Mouse (Mus musculus) monocyte, adult 2 months (primary cell): ENCODE measurements around the gene Dync1i2.

ENCODE experiments used
- DNase-seq, 2 experiments: peaks; one replicate each; pipeline ENCODE4 v3.0.0; 2022; ENCODE audit warnings: low spot score in 2 of 2, low read depth in 1 of 2

Dync1i2 gene

DNA sequence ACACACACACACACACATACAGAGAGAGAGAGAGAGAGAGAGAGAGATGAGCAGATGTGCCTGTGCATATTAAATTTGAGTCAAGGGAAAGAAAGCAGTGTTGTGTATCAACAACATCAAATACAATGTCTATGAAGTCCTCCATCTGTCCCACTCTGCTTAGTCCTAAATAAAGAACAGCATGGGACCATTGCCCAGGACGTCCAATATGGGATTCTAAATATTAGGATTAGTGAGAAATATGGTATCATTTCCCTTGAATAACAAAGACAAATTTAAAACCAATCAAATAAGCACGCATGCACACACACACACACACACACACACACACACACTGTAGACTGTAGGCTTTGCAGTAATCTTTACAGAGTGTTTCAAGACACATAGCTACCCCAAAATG lies 9.6 kb upstream of the Dync1i2 start:
- DNase-seq: no peak

DNA sequence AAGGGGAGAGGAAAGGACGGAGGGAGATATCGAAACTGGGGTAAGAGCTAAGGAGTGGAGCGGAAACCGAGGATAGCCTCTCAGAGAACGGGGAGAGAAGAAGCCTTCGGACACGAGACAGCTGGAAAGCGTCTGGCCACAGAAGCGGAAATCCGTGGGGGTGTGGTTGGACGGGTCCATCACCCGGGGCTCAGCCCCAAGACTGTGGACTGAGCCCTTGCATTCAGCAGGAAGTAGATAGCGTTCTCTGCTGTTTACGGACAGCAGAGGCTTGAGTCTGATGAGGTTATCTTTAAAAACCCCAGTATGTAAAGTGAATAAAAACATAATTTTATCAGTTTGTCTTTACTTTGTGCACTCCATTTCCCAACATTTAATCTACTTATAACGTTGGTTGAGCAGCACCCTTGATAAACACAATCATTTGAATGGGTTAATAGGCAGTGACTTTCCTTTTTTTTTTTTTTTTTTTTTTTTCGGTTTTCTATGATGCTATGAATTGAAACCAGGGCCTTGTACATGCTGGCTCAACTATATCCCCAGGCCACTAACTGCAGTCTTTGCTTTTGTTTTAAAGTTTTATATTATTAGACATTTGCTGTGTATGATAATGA lies 7.6 kb upstream of the Dync1i2 start:
- no peak for DNase-seq

DNA sequence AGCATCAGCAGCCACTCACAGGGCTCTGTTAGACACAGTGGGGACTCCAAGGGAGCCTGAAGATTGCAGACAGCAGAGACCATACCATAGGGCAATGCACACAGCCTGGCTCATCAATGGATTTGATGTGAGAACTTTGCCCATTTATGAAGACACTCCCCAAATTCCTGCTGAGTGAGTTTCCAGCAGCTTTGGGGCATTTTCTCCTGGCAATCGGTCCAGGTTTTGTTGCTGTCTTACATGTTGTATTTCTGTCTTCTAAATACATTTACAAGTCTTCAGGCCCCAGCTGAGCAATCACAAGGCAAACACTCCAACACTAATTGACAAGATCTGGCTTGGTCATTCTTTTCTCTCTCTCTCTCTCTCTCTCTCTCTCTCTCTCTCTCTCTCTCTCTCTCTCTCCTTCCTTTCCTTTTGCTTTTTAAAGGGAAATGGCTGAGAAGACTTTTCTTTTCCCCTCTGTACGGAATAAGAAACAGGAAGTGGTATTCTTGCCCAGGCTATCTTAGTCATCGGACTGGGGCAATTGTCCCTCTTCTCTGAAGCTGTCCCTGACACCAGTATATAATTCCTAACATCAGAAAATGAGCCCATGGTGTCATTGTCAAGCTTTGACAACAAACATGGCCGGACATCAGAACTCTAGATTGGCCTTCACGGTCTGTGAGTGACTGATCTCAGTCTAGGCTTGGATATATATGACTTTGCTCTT lies 2.3 kb upstream of the Dync1i2 start:
- DNase-seq: no peak

DNA sequence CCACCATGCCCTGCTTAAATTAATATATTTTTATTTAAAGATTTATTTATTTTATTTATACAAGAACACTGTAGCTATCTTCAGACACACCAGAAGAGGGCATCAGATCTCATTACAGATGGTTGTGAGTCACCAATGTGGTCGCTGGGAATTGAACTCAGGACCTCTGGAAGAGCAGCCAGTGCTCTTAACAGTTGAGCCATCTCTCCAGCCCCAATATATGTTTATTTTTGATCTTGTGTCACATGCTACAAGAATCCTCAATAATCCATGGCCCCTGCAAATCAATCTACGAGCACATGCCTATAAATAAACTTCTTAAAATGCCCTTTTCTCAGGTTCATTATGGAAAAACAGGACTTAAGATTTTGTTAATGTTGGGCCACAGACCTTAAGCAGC lies 410 bp upstream of the Dync1i2 start:
- DNase-seq: no peak

DNA sequence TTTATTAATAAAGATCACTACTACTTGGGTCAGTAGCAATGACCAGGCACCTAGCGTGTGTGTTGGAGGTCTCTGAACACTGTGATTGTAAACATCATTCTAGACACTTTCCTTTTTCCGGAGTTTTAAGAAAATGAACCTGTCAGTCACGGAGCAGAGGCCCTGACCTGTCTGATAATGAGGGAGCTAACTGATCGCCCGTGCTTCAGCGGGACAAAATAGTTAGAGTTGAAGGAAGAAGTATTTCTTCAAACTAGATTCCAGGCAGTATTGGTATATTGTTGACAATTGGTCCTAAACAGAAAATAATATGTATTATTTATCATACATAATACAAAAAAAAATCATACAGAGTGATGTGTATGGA lies 837 bp downstream of the Dync1i2 start:
- DNase-seq: no peak

DNA sequence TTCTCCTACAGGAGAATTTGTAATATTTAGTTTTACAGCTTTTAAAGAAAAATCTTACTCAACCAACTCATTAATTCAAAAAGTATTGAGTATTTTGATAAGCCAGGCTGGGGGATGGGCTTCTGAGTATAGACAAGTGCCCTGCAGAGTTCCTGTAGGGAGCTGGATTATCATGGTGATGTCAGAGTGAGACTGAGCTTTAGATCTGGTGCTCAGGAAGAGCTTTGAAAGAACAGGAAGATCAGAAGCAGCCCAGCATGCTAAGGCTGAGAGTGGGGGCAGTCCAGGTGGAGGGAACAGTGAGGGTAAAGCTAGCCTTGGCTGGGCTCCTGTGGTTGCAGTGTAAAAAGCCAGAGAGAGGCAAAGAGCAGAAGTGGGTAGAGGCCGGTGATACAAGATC lies 9.5 kb downstream of the Dync1i2 start:
- DNase-seq: no peak

DNA sequence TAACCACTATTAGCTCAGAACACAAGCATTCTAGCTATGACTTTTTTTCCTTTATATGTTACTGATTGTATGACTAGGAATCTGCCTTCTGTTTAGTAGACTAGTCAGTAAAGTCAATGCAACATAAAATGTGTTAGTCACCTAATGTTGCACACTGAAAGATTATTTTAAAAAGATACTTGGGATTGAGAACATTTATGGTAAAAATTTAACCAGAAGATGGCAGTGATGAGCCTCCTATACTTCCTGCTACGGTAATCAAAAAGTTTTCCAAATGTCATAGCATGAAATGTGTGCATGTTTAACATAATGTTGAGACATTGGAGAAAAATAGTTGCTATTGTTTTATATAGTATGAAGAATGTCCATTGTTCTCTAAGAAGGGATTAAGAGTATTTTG lies 15.9 kb downstream of the Dync1i2 start:
- no peak for DNase-seq

DNA sequence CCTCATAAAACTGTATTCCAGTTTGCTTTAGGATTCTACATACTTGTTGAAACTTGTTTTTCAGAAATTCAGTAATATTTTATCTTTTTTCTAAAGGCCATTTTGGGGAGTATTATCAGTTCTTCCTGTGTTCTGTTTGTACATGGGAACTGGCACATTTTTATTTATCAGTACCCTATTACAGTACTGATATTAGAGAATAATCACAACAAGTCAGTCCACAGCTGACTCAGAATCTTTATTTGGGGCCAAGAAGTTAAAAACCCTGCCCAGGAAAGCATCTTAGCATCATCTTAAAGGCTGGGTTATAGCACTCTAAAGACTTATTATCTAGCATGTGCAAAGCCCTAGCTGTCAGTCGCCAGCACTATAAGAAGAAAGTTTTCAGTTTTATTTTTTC lies 18.1 kb downstream of the Dync1i2 start:
- no peak for DNase-seq

DNA sequence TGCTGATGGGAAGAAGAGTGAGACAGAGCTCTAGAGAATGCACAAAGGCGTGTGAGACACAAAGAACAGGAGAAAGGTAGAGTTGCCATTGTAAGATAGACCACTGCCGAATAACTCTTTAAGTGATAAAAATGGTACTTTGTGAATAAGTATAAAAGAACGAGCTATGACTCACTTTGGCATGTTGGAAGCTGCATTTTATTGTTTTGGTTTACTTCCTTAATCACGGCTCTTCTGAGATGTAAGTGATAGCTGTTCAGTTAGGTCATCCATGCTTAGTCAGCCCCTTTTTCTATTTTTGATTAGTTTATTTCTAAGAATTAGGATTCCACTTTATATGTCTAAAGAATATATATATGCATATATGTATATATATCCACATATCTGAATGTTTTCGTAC lies 20.4 kb downstream of the Dync1i2 start:
- no peak for DNase-seq

DNA sequence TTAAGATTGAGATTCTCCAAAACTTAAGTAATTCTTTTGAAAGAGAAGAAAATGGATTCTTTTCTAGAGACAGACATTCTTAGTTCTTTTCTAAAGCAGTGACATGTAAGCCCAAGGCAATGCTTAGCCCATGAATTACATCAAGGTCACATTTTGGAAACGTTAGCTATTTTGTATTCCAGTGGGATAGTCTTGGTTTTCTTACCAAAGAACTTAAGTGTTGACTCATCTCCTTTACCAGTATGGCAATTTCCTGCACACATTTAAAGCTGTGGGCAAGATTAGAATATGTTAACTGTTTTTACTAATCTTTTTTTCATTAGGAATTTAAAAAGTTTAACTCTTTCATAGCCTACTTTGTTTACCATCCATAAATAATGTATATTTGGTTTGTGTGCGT lies 21.5 kb downstream of the Dync1i2 start:
- no peak for DNase-seq

DNA sequence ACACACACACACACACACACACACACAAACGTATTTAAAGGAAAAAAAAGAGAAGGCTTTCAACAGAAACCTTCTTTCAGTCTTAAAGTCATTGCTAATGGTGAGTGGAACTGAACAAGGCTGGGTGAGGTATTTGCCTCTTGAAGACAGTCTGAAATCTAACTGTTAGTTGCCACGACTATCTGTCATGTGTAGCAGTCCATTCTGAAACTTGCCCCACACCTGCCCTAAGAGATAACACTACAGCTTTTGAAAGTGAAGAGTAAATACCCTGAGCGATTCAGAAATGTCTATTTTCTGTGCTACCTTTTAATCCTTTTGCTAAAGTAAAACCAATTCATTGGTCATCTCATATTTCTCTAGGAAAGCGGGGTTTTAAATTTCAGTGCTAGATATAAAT lies 23.9 kb downstream of the Dync1i2 start:
- no peak for DNase-seq

DNA sequence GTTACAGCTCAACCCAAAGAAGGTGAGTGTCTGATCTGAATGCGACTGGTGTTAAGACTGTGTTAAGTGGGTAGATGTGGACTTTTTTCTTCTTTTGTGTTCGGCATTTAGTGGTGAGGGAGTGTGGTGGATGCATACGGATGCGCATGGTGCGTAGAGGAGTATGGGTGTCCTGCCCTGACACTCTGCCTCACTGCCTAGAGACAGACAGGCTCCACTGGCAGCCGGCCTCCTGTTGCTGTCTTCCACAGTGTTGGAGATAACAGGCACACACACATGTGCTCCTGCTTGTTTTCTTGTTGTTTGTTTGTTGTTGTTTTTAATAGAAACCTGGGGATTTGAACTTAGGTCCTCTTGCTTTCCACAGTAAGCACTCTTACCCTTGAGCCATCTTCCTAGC lies 24.5 kb downstream of the Dync1i2 start:
- DNase-seq: no peak

DNA sequence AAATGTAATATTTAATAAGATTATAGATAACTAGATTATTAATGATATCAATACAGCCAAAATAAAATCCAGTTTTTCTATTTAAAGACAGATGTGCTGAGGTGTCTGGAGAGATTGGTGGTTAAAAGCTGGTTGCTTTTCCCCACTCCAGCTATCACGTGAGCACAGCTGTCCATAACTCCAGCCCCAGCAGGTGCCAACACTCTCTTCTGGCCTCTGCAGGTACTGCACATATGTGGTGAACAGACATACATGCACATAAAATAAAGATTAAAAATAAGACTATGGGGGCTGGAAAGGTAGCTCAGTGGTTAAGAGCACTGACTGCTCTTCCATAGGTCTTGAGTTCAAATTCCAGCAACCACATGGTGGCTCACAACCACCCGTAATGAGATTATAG lies 30.0 kb downstream of the Dync1i2 start:
- DNase-seq: no peak

DNA sequence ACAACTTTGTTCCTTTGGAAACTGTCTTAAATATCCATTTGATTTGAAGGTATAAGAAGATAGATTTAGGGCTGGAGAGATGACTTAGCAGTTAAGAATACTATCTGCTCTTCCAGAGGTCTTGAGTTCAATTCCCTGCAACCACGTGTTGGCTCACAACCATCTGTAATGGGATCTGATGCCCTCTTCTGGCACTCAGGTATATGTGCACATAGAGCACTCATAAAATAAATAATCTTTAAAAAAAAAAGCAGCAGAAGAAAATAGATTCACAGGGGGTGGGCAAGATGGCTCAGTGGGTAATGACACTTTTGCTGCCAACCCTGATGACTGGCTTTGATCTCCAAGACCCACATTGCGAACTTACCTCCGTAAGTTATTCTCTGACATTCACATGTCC lies 30.7 kb downstream of the Dync1i2 start:
- no peak for DNase-seq

DNA sequence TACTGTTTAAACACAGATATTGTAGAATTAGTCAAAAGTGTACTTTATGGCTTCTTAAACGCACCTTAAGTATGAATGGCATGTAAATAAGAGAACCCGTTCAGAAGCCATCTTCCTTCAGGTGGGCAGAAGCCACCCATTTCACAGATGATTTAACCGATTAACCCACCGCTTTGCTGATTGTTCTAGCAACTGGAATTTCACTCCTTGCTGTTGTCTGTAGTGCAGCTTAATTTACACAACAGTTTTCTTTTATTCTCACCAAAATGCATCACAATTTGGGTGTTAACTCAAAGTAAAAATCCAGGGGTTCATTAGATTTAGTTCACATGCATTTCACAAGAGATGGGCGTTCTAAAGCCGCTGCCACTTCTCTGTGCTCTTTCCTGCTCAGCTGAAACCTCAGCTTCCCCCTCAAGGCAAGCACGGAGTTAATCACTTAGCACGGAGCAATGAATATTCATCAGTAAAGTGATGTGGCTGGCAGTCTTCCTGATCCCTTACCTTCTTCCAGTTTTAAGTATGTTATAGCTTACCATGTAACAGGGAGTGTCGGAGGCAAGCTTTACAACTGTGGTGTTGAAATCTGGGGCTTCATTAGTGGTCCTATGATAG lies 31.7 kb downstream of the Dync1i2 start:
- no peak for DNase-seq

DNA sequence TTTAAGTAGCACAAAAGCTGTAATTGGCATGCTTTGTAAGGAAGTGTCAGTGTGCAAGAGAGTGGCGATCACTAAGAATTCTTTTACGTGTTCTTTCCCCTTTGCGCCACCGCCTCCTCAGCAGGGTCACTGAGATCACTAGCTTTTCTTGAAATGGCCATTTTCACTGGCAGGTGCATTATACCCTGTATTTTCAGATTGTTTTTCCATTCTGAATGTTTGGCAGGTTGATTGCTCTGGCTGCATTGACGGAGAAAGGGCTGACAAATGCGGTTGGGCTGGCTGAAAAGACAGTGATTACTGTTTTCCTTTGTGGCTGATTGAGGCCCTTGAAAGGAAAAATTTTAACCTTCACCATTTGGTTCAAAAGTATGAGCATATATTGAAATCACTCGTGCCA lies 33.3 kb downstream of the Dync1i2 start:
- DNase-seq: no peak

DNA sequence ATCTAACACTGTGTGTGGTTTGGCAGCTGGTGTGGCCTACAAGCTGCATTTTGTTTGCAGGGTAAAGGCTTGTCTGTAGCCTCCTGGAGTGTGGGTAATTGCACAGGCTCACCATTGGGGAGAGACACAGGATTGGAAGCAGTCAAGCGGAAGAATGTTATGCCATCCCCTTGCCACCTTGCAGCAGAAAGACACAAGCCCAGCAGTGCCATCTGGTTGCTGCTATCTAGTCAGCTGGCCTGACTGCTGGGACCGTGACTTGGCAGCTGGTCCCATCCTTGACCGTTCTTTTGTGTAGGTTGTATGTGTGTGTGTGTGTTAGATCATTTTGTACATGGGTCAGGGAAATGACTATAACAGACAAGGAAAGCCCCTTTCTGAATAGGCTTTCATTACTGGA lies 33.9 kb downstream of the Dync1i2 start:
- no peak for DNase-seq

DNA sequence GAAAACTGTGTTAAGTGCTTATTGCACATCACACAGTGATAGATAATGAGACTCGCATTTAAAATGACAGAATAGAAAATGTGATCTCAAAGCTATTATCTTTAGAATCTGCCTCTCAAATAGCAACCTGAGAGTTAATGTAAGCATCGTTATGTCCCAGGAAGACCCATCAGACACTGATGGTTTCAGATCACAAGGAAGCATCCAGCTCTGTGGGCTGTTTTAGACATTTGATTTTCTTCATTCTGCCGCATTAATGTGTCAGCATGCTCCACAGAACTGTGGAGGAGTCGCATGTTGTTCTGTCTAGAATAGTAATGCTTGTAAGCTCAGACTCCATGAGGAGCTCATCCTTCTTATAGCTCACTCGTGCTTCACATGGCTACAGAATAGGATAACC lies 34.6 kb downstream of the Dync1i2 start:
- no peak for DNase-seq

DNA sequence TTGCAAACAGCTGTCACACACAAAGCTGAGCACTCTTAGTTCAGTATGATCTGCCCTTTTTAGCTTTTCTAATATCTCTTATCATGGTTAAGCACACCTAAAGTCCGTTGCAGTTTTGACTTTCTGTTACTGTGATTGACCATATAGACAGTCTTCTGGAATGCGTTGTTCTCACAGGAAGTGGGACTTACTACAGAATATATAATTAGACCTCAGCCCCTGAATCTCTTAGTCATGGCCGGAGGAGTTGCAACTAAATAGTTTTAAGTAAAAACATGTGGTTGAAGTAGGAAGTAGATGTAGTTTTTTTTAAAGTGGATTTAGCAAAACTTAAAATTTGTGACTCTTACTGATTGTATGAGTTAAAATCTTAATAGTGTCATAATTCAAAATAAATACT lies 36.6 kb downstream of the Dync1i2 start:
- no peak for DNase-seq

DNA sequence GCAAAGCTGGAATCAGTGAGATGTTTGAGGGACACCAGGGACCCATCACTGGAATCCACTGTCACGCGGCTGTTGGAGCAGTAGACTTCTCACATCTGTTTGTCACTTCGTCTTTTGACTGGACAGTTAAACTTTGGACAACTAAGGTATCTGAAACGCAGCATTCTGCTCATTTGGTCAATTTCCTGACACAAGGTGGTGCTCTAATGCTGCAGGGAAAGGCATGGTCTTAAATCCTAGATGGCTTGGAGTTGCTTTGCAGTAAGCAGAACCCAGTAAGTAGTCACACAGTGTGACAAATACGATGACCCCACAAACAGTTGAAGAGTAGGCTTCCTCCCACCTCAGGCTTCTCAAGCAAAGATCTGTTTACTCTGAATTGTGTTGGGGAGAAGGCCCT lies 39.3 kb downstream of the Dync1i2 start:
- no peak for DNase-seq

DNA sequence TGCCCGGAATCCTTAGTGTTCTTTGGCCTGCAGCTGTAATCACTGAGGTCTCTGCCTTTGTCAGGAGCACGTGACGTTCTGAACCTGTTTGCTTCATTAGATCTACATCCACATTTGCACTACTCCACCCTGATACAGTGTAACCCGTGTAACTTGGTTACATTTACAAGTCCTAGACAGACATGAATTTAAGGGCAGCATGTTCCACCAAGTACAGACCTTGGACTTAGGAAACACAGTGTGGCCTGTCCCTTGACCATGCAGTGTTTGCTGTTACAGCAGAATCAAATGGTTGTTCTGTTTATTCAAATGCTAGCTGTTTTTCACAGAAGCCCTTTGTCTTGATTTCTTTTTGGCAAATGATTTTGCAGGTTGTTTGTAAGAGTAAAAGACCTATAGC lies 43.3 kb downstream of the Dync1i2 start:
- no peak for DNase-seq

DNA sequence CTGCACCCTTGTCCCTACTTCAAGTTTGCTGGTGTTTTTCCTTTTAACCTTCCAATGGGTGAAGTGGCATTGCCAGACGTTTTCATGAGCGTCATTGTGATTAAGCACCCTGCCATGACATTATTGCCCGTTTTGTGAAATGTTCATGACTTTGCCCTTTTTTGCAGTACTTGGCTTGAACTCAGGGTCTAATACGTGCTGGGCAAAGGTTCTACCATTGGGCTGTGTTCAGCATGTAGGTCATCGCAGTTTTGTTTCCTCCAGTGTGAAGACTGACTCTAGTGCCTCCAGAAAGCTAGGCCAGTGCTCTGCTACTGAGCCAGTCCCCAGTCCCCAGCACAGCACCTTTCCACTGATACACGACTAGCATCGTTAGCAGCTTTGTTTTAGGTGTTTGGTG lies 45.1 kb downstream of the Dync1i2 start:
- no peak for DNase-seq

DNA sequence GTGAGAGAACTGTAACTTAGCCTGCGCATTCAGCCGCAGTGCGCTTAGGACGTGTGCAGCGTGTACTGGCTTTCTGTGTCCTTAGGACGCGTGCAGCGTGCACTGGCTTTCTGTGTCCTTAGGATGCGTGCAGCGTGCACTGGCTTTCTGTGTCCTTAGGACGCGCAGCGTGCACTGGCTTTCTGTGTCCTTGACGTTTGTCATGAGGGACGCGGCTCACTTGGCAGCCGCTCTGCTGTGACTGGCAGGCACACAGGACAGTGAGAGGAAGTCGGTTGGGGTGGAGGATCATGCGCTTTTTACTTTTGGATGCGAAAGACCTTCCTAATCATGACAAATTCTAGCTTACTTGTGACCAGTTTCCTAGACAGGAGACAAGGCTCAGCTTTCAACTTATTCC lies 53.1 kb downstream of the Dync1i2 start:
- DNase-seq: no peak
